Comparison of ENCODE assay signal across 34 mouse cellular contexts in the genomic region with DNA sequence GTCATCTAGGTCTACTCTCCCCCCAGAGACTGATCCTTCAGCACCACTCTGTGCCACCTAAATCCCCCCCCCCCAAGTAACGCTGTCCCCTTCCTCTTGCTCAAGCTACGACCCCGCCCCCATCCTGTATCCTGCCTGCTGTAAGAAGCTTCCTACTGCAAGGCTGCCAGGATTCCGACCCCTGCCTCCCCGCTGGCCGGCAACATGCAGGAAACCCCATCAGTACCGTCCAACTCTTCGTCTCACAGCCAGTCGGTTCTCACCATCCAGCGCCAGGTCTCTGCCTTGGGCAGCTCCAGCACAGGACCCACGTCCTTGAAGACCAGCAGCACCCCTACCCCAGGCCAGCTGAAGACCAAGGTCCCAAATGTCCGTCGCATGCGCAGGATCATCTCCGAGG. TPM values are rescaled to one million over a fixed set of nuclear protein-coding genes. Genes with fewer than 3 reads are reported as not detected.
"Had no signal": no experiment of that assay in that cellular context is flagged by ENCODE, and none has a peak within 500 bp of the region (broad histone marks: within the 10 kb centered on the region; RNA-seq: fewer than 3 reads in every experiment).

No protein-coding gene starts in this region.

- H3K36me3 ChIP-seq: limb, embryonic 10.5 days; limb, embryonic 12.5 days; limb, embryonic 13.5 days; limb, embryonic 15.5 days; liver, embryonic 12.5 days; liver, embryonic 13.5 days; liver, embryonic 15.5 days; lung, embryonic 15.5 days; midbrain, embryonic 10.5 days; midbrain, embryonic 12.5 days; midbrain, embryonic 13.5 days; midbrain, embryonic 15.5 days; neural tube, embryonic 12.5 days had no signal

- H3K9ac ChIP-seq: limb, embryonic 12.5 days; limb, embryonic 13.5 days; limb, embryonic 15.5 days; liver, embryonic 12.5 days; liver, embryonic 13.5 days; liver, embryonic 14.5 days; liver, embryonic 15.5 days; liver, postnatal 0 days; lung, embryonic 14.5 days; lung, embryonic 15.5 days; midbrain, embryonic 12.5 days; midbrain, embryonic 13.5 days; midbrain, embryonic 15.5 days; neural tube, embryonic 12.5 days had no signal

- ATAC-seq: liver, embryonic 12.5 days; liver, postnatal 0 days; lung, postnatal 0 days; midbrain, embryonic 13.5 days; midbrain, embryonic 15.5 days; midbrain, embryonic 16.5 days had no signal

- H3K27ac ChIP-seq: limb, embryonic 10.5 days; limb, embryonic 12.5 days; limb, embryonic 13.5 days; limb, embryonic 15.5 days; liver, embryonic 12.5 days; liver, embryonic 13.5 days; liver, embryonic 14.5 days; liver, embryonic 15.5 days; lung, embryonic 15.5 days; macrophage; midbrain, embryonic 10.5 days; midbrain, embryonic 12.5 days; midbrain, embryonic 13.5 days; midbrain, embryonic 15.5 days; neural tube, embryonic 12.5 days had no signal

- H3K9me3 ChIP-seq: limb, embryonic 10.5 days; limb, embryonic 12.5 days; limb, embryonic 13.5 days; limb, embryonic 15.5 days; liver, embryonic 12.5 days; liver, embryonic 13.5 days; liver, embryonic 15.5 days; lung, embryonic 15.5 days; megakaryocyte, embryonic 14.5 days; midbrain, embryonic 10.5 days; midbrain, embryonic 12.5 days; midbrain, embryonic 13.5 days; midbrain, embryonic 15.5 days; neural tube, embryonic 12.5 days had no signal

- H3K4me1 ChIP-seq: limb, embryonic 10.5 days; limb, embryonic 12.5 days; limb, embryonic 13.5 days; limb, embryonic 15.5 days; liver, embryonic 12.5 days; liver, embryonic 13.5 days; liver, embryonic 15.5 days; lung, embryonic 15.5 days; midbrain, embryonic 10.5 days; midbrain, embryonic 12.5 days; midbrain, embryonic 13.5 days; midbrain, embryonic 15.5 days; neural tube, embryonic 12.5 days had no signal

- H3K4me2 ChIP-seq: limb, embryonic 12.5 days; limb, embryonic 13.5 days; limb, embryonic 15.5 days; liver, embryonic 11.5 days; liver, embryonic 12.5 days; liver, embryonic 13.5 days; liver, embryonic 15.5 days; lung, embryonic 14.5 days; lung, embryonic 15.5 days; midbrain, embryonic 11.5 days; midbrain, embryonic 12.5 days; midbrain, embryonic 13.5 days; midbrain, embryonic 15.5 days; neural tube, embryonic 12.5 days had no signal

- DNase-seq: left cerebral cortex, postnatal 4 days; liver; liver, embryonic 13.5 days; liver, postnatal 0 days; lung, adult 18-20 months; lung, adult 2 months; lung, embryonic 14.5 days; lung, postnatal 10 days; lung, postnatal 14 days; lung, postnatal 36 days; lung, postnatal 4 days; midbrain, embryonic 14.5 days had no signal

- H3K4me3 ChIP-seq: limb, embryonic 10.5 days; limb, embryonic 12.5 days; limb, embryonic 13.5 days; limb, embryonic 15.5 days; liver, embryonic 12.5 days; liver, embryonic 13.5 days; liver, embryonic 15.5 days; lung, embryonic 15.5 days; midbrain, embryonic 10.5 days; midbrain, embryonic 12.5 days; midbrain, embryonic 13.5 days; midbrain, embryonic 15.5 days; myocyte; neural tube, embryonic 12.5 days had no signal

RNA-seq across cellular contexts. Expression of gene Tcte1, which starts 9.7 kb away (rescaled TPM):
- polyA plus RNA-seq: liver, adult 2 months; liver, embryonic 13.5 days; liver, embryonic 14.5 days; liver, embryonic 16.5 days; liver, postnatal 0 days; macrophage; myocyte had no signal
